Mouse (Mus musculus): ENCODE data around the gene Pbx1.

The Pbx1 gene

GRCm38 (mm10) chr1:168382823-168383157 lies 49.3 kb downstream of the Pbx1 start:
- no peak for DNase-seq

GRCm38 (mm10) chr1:168382106-168382822 lies 49.8 kb downstream of the Pbx1 start:
- no peak for DNase-seq

- no peak for DNase-seq
Measured at GRCm38 (mm10) chr1:168381451-168381850, 50.6 kb downstream of the Pbx1 start.

- peak; percentile 70 for DNase-seq
Measured at GRCm38 (mm10) chr1:168380241-168380770, 51.8 kb downstream of the Pbx1 start.

- no peak for DNase-seq
Measured at GRCm38 (mm10) chr1:168377650-168378049, 54.4 kb downstream of the Pbx1 start.

GRCm38 (mm10) chr1:168376330-168376729 lies 55.7 kb downstream of the Pbx1 start:
- DNase-seq, result peak in 1 of 2 experiments; percentile 45

- DNase-seq, result no peak
Measured at GRCm38 (mm10) chr1:168374953-168375600, 57.0 kb downstream of the Pbx1 start.

- DNase-seq, result no peak
Measured at GRCm38 (mm10) chr1:168372089-168372488, 60.0 kb downstream of the Pbx1 start.

GRCm38 (mm10) chr1:168370966-168371365 lies 61.1 kb downstream of the Pbx1 start:
- no peak for DNase-seq

GRCm38 (mm10) chr1:168366261-168366660 lies 65.8 kb downstream of the Pbx1 start:
- no peak for DNase-seq

- DNase-seq, result no peak
Measured at GRCm38 (mm10) chr1:168364325-168364724, 67.7 kb downstream of the Pbx1 start.

- no peak for DNase-seq
Measured at GRCm38 (mm10) chr1:168363053-168363452, 69.0 kb downstream of the Pbx1 start.

GRCm38 (mm10) chr1:168362464-168362863 lies 69.6 kb downstream of the Pbx1 start:
- DNase-seq, result no peak

GRCm38 (mm10) chr1:168357680-168358611 lies 74.1 kb downstream of the Pbx1 start:
- DNase-seq, result peak in 1 of 2 experiments; percentile 26

GRCm38 (mm10) chr1:168356970-168357441 lies 75.1 kb downstream of the Pbx1 start:
- no peak for DNase-seq

- no peak for DNase-seq
Measured at GRCm38 (mm10) chr1:168355985-168356556, 76.0 kb downstream of the Pbx1 start.

- DNase-seq, result no peak
Measured at GRCm38 (mm10) chr1:168354934-168355333, 77.1 kb downstream of the Pbx1 start.

- no peak for DNase-seq
Measured at GRCm38 (mm10) chr1:168348036-168348784, 83.9 kb downstream of the Pbx1 start.

GRCm38 (mm10) chr1:168344918-168345317 lies 87.2 kb downstream of the Pbx1 start:
- DNase-seq, result no peak

GRCm38 (mm10) chr1:168344262-168344661 lies 87.8 kb downstream of the Pbx1 start:
- DNase-seq, result no peak

- DNase-seq, result no peak
Measured at GRCm38 (mm10) chr1:168342269-168342668, 89.8 kb downstream of the Pbx1 start.

- no peak for DNase-seq
Measured at GRCm38 (mm10) chr1:168341863-168342262, 90.2 kb downstream of the Pbx1 start.

Measured in cerebellum, postnatal 25 days (tissue).